Mouse (Mus musculus): Measurements from ENCODE around the gene Mbd4. TPM values are rescaled to one million over a fixed set of nuclear protein-coding genes. Genes with fewer than 3 reads are reported as not detected.
A peak's percentile ranks its signal among the peaks of the same experiment; 100 is the strongest.

The Mbd4 gene
- total RNA-seq, 2 experiments from 2014 or later = 5.0 to 5.8 TPM

- peak; percentile 41 to 50 for DNase-seq (ENCODE audit: low spot score in 2 of 2)
Observed at GRCm38 (mm10) chr6:115814104-115814503, 39.1 kb downstream of the Mbd4 start.

- DNase-seq (ENCODE audit: low spot score in 2 of 2) = no peak
Observed at GRCm38 (mm10) chr6:115811606-115812005, 41.6 kb downstream of the Mbd4 start.

GRCm38 (mm10) chr6:115808488-115809231 is 44.5 kb downstream of the Mbd4 start, which contains the start of gene Rpl32:
Rpl32 (minus strand) TSS chr6:115808747.
- DNase-seq (ENCODE audit: low spot score in 2 of 2) = peak; percentile 91

GRCm38 (mm10) chr6:115808196-115808487 is 45.0 kb downstream of the Mbd4 start:
- no peak for DNase-seq (ENCODE audit: low spot score in 2 of 2)

GRCm38 (mm10) chr6:115807464-115808195 is 45.5 kb downstream of the Mbd4 start:
- DNase-seq (ENCODE audit: low spot score in 2 of 2) = no peak

GRCm38 (mm10) chr6:115804432-115805192 is 48.6 kb downstream of the Mbd4 start:
- no peak for DNase-seq (ENCODE audit: low spot score in 2 of 2)

- peak; percentile 64 to 77 for DNase-seq (ENCODE audit: low spot score in 2 of 2)
Observed at GRCm38 (mm10) chr6:115803541-115804382, 49.4 kb downstream of the Mbd4 start.

- DNase-seq (ENCODE audit: low spot score in 2 of 2) = no peak
Observed at GRCm38 (mm10) chr6:115801811-115802210, 51.4 kb downstream of the Mbd4 start.

- no peak for DNase-seq (ENCODE audit: low spot score in 2 of 2)
Observed at GRCm38 (mm10) chr6:115792691-115793215, 60.4 kb downstream of the Mbd4 start.

GRCm38 (mm10) chr6:115791842-115792686 is 61.1 kb downstream of the Mbd4 start:
- no peak for DNase-seq (ENCODE audit: low spot score in 2 of 2)

- DNase-seq (ENCODE audit: low spot score in 2 of 2) = no peak
Observed at GRCm38 (mm10) chr6:115791016-115791415, 62.2 kb downstream of the Mbd4 start.

Other genes with a start within 250 kb of the Mbd4 start
- 100 to 1,000 TPM; 102 TPM for gene Raf1, start 176.7 kb downstream of the Mbd4 start, total RNA-seq (2021)
- gene Tmem40, start 91.0 kb downstream of the Mbd4 start, total RNA-seq (2021) = 1 to 10 TPM in 1 of 2 experiments, under 1 TPM in 1; 0.88 to 1.2 TPM
- 1 to 10 TPM; 4.5 to 5.1 TPM for gene Cand2, start 78.8 kb downstream of the Mbd4 start, total RNA-seq (2021)
- 100 to 1,000 TPM; 500 to 526 TPM for gene Rpl32, start 44.6 kb downstream of the Mbd4 start, total RNA-seq (2021)
- 1 to 10 TPM; 2.9 to 4.0 TPM for gene Efcab12, start 15.0 kb downstream of the Mbd4 start, total RNA-seq (2021)
- 10 to 100 TPM; 23.8 to 24.7 TPM for gene Ift122, start 99 bp upstream of the Mbd4 start, total RNA-seq (2021)
- gene Rho, start 78.4 kb upstream of the Mbd4 start, total RNA-seq (2021) = under 1 TPM; 0.41 to 0.48 TPM
- gene H1foo, start 91.6 kb upstream of the Mbd4 start, total RNA-seq (2021) = not detected
- gene Plxnd1, start 141.6 kb upstream of the Mbd4 start, total RNA-seq (2021) = 10 to 100 TPM; 40.9 to 47.9 TPM